Mouse (Mus musculus): Measurements from ENCODE around the gene Fam160a1.

The Fam160a1 gene

GRCm38 (mm10) chr3:85634389-85635125, 182.5 kb downstream of the Fam160a1 start:
- DNase-seq (ENCODE audit: low spot score): no peak

GRCm38 (mm10) chr3:85633733-85634132, 183.4 kb downstream of the Fam160a1 start:
- DNase-seq (ENCODE audit: low spot score): no peak

GRCm38 (mm10) chr3:85629895-85630510, 187.1 kb downstream of the Fam160a1 start:
- no peak for DNase-seq (ENCODE audit: low spot score)

GRCm38 (mm10) chr3:85619751-85620150, 197.3 kb downstream of the Fam160a1 start:
- DNase-seq (ENCODE audit: low spot score): no peak

- DNase-seq (ENCODE audit: low spot score): no peak
Observed at GRCm38 (mm10) chr3:85619345-85619744, 197.7 kb downstream of the Fam160a1 start.

GRCm38 (mm10) chr3:85618885-85619284, 198.2 kb downstream of the Fam160a1 start:
- no peak for DNase-seq (ENCODE audit: low spot score)

GRCm38 (mm10) chr3:85616389-85616788, 200.7 kb downstream of the Fam160a1 start:
- DNase-seq (ENCODE audit: low spot score): no peak
